In genomic region chr4:143324176-143324924, GRCm38 (mm10) we compare ENCODE assay signal across 16 mouse cellular contexts. TPM values are rescaled to one million over a fixed set of nuclear protein-coding genes. Genes with fewer than 3 reads are reported as not detected.
DNase-seq lines count a peak whose midpoint lies in the region; ATAC-seq and TF ChIP-seq lines count a peak whose summit lies in the region.
"Had no signal": no experiment of that assay in that cellular context is flagged by ENCODE, and none has a peak within 500 bp of the region (broad histone marks: within the 10 kb centered on the region; RNA-seq: fewer than 3 reads in every experiment).

No protein-coding gene starts in this region.

- peak overlapping the region; percentile 83 for H3K27ac ChIP-seq in hindbrain, embryonic 10.5 days
- H3K27ac ChIP-seq in hindbrain, postnatal 0 days: no peak overlapping the region
- H3K27ac ChIP-seq in embryonic facial prominence, embryonic 11.5 days (replicated peaks; ENCODE audit: low read depth, low read length): no peak overlapping the region
- H3K27ac ChIP-seq in hindbrain, embryonic 15.5 days (replicated peaks): no peak overlapping the region
- no peak overlapping the region for H3K27ac ChIP-seq in midbrain, embryonic 16.5 days (ENCODE audit: low read length)
- H3K27ac ChIP-seq: gastrocnemius, adult 2 months had no signal

- H3K4me3 ChIP-seq in hindbrain, embryonic 10.5 days: peak overlapping the region; percentile 41; the same call in 1 of the 2 replicates
- no peak overlapping the region for H3K4me3 ChIP-seq in hindbrain, postnatal 0 days (ENCODE audit: low read length)
- H3K4me3 ChIP-seq in embryonic facial prominence, embryonic 11.5 days (ENCODE audit: low read depth, low read length): no peak overlapping the region
- no peak overlapping the region for H3K4me3 ChIP-seq in hindbrain, embryonic 15.5 days
- no peak overlapping the region for H3K4me3 ChIP-seq in midbrain, embryonic 16.5 days (ENCODE audit: low read depth, low read length)

- 22% methylated on average over 9 of the region's 11 CpGs for WGBS in hindbrain, embryonic 10.5 days
- WGBS in hindbrain, postnatal 0 days: 19% methylated on average over 8 of the region's 11 CpGs
- WGBS in embryonic facial prominence, embryonic 11.5 days: 19% methylated on average over 9 of the region's 11 CpGs
- WGBS in hindbrain, embryonic 15.5 days: 14% methylated on average over 8 of the region's 11 CpGs
- WGBS in midbrain, embryonic 16.5 days: 17% methylated on average over 9 of the region's 11 CpGs

- ATAC-seq in hindbrain, postnatal 0 days: no peak
- peak; percentile 61; the same call in 1 of the 2 replicates for ATAC-seq in embryonic facial prominence, embryonic 11.5 days (replicated peaks; ENCODE audit: insufficient number of reproducible peaks, low FRiP score, low TSS enrichment, low read depth)
- ATAC-seq in hindbrain, embryonic 15.5 days (ENCODE audit: low FRiP score, low read depth): peak; percentile 45; the same call in 1 of the 2 replicates
- ATAC-seq in midbrain, embryonic 16.5 days: peak; percentile 12; the same call in 1 of the 2 replicates
- ATAC-seq: CD4-positive, CD25-positive, alpha-beta regulatory T cell, adult 4 months had no signal

- peaks cover 24% of the 10 kb centered on the region for H3K4me1 ChIP-seq in hindbrain, embryonic 10.5 days (replicated peaks)
- no peaks in the 10 kb centered on the region; the same call in 1 of the 2 replicates for H3K4me1 ChIP-seq in hindbrain, postnatal 0 days (ENCODE audit: insufficient read depth, low read length)
- no peaks in the 10 kb centered on the region for H3K4me1 ChIP-seq in embryonic facial prominence, embryonic 11.5 days (ENCODE audit: control insufficient read depth, insufficient read depth, low read length)
- peaks cover 12% of the 10 kb centered on the region for H3K4me1 ChIP-seq in hindbrain, embryonic 15.5 days (replicated peaks)
- peaks cover 8% of the 10 kb centered on the region; the same call in 1 of the 2 replicates for H3K4me1 ChIP-seq in midbrain, embryonic 16.5 days (ENCODE audit: control insufficient read depth, insufficient read depth, low read length)

- no peak overlapping the region; the same call in 1 of the 2 replicates for H3K4me2 ChIP-seq in hindbrain, postnatal 0 days (ENCODE audit: low read depth, low read length)
- H3K4me2 ChIP-seq in embryonic facial prominence, embryonic 11.5 days (ENCODE audit: low read depth, low read length): no peak overlapping the region
- peak overlapping the region; percentile 54 for H3K4me2 ChIP-seq in hindbrain, embryonic 15.5 days
- peak overlapping the region; percentile 45 for H3K4me2 ChIP-seq in midbrain, embryonic 16.5 days (ENCODE audit: low read length)

- TF ChIP-seq CTCF in hindbrain, postnatal 0 days (IDR thresholded peaks at IDR 0.05; ENCODE audit: low read depth): no peak

- no peaks in the 10 kb centered on the region for H3K9me3 ChIP-seq in hindbrain, embryonic 10.5 days
- H3K9me3 ChIP-seq in hindbrain, postnatal 0 days (ENCODE audit: low read length): no peaks in the 10 kb centered on the region
- no peaks in the 10 kb centered on the region for H3K9me3 ChIP-seq in embryonic facial prominence, embryonic 11.5 days (replicated peaks; ENCODE audit: control insufficient read depth, low read length)
- no peaks in the 10 kb centered on the region for H3K9me3 ChIP-seq in hindbrain, embryonic 15.5 days
- H3K9me3 ChIP-seq in midbrain, embryonic 16.5 days (replicated peaks; ENCODE audit: control insufficient read depth, low read length, poor library complexity, severe bottlenecking): no peaks in the 10 kb centered on the region

- H3K9ac ChIP-seq in hindbrain, postnatal 0 days (replicated peaks; ENCODE audit: low read length): no peak overlapping the region
- no peak overlapping the region for H3K9ac ChIP-seq in embryonic facial prominence, embryonic 11.5 days (replicated peaks; ENCODE audit: low read length)
- no peak overlapping the region for H3K9ac ChIP-seq in hindbrain, embryonic 15.5 days
- H3K9ac ChIP-seq in midbrain, embryonic 16.5 days (ENCODE audit: low read depth, low read length): no peak overlapping the region

- H3K27me3 ChIP-seq in hindbrain, embryonic 10.5 days (ENCODE audit: insufficient read depth, poor library complexity, severe bottlenecking): no peaks in the 10 kb centered on the region
- H3K27me3 ChIP-seq in hindbrain, postnatal 0 days (ENCODE audit: insufficient read depth, low read length): no peaks in the 10 kb centered on the region
- H3K27me3 ChIP-seq in embryonic facial prominence, embryonic 11.5 days (ENCODE audit: control insufficient read depth, insufficient read depth, low read length): no peaks in the 10 kb centered on the region
- no peaks in the 10 kb centered on the region for H3K27me3 ChIP-seq in hindbrain, embryonic 15.5 days
- H3K27me3 ChIP-seq in midbrain, embryonic 16.5 days (ENCODE audit: control insufficient read depth, insufficient read depth, low read depth, low read length): no peaks in the 10 kb centered on the region

- DNase-seq in hindbrain, embryonic 10.5 days (ENCODE audit: low spot score): peak; percentile 47
- DNase-seq in hindbrain, postnatal 0 days (ENCODE audit: low spot score): no peak
- peak; percentile 45 for DNase-seq in embryonic facial prominence, embryonic 11.5 days (ENCODE audit: low spot score)
- DNase-seq in urinary bladder, adult 18-20 months (ENCODE audit: low spot score in 2 of 2): no peak
- no peak for DNase-seq in adrenal gland, postnatal 10 days
- DNase-seq in left cerebral cortex, adult 11 months (ENCODE audit: low spot score): no peak
- DNase-seq: cerebellum, adult 2 months; gastrocnemius, adult 2 months; kidney, postnatal 10 days; right cerebral cortex, adult 18-20 months; thymus, postnatal 14 days had no signal

- H3K36me3 ChIP-seq in hindbrain, embryonic 10.5 days: peaks cover 7% of the 10 kb centered on the region; the same call in 1 of the 2 replicates
- H3K36me3 ChIP-seq in hindbrain, postnatal 0 days (ENCODE audit: insufficient read depth, low read length): no peaks in the 10 kb centered on the region
- H3K36me3 ChIP-seq in embryonic facial prominence, embryonic 11.5 days (replicated peaks; ENCODE audit: control insufficient read depth, insufficient read depth, low read depth, low read length): no peaks in the 10 kb centered on the region
- no peaks in the 10 kb centered on the region for H3K36me3 ChIP-seq in hindbrain, embryonic 15.5 days
- no peaks in the 10 kb centered on the region for H3K36me3 ChIP-seq in midbrain, embryonic 16.5 days (ENCODE audit: control insufficient read depth, insufficient read depth, low read length)

RNA-seq across cellular contexts. Expression of gene Pdpn, which starts 25.0 kb away (rescaled TPM):
- 85.2 and 113 TPM in 2 replicates for polyA plus RNA-seq in hindbrain, embryonic 10.5 days (2016; fragmentation: Nextera tagmentation; extraction: Ambion mirVana)
- total RNA-seq in hindbrain, postnatal 0 days (2014; rRNA removed): 31.8 and 56.8 TPM in 2 replicates
- polyA plus RNA-seq in hindbrain, postnatal 0 days (2015; fragmentation: Nextera tagmentation; extraction: Ambion mirVana): 45.5 and 51.4 TPM in 2 replicates
- 44.9 and 46.9 TPM in 2 replicates for polyA plus RNA-seq in embryonic facial prominence, embryonic 11.5 days (2014; fragmentation: Nextera tagmentation; extraction: Ambion mirVana)
- 53.3 and 55.1 TPM in 2 replicates for polyA plus RNA-seq in hindbrain, embryonic 15.5 days (2015; fragmentation: Nextera tagmentation; extraction: Ambion mirVana)
- 36.1 and 40.2 TPM in 2 replicates for polyA plus RNA-seq in midbrain, embryonic 16.5 days (2015; fragmentation: Nextera tagmentation; extraction: Ambion mirVana)
- total RNA-seq in adrenal gland, postnatal 10 days (2021): 10 to 100 TPM in 1 of 2 experiments, 1 to 10 TPM in 1; 9.3 to 11.1 TPM
- total RNA-seq: liver, adult 2 months; megakaryocyte-erythroid progenitor cell, adult 5-6 weeks had no signal
- polyA plus RNA-seq: CD4-positive, CD25-positive, alpha-beta regulatory T cell, adult 4 months had no signal

RNA-seq across cellular contexts. Expression of gene Lrrc38, which starts 25.2 kb away (rescaled TPM):
- polyA plus RNA-seq in hindbrain, embryonic 10.5 days (2016; fragmentation: Nextera tagmentation; extraction: Ambion mirVana): 0.14 and 0.18 TPM in 2 replicates
- total RNA-seq in hindbrain, postnatal 0 days (2014; rRNA removed): 0.29 and 0.63 TPM in 2 replicates
- 0.84 and 0.97 TPM in 2 replicates for polyA plus RNA-seq in hindbrain, postnatal 0 days (2015; fragmentation: Nextera tagmentation; extraction: Ambion mirVana)
- 0.11 and 0.14 TPM in 2 replicates for polyA plus RNA-seq in embryonic facial prominence, embryonic 11.5 days (2014; fragmentation: Nextera tagmentation; extraction: Ambion mirVana)
- 0.33 and 0.43 TPM in 2 replicates for polyA plus RNA-seq in hindbrain, embryonic 15.5 days (2015; fragmentation: Nextera tagmentation; extraction: Ambion mirVana)
- polyA plus RNA-seq in midbrain, embryonic 16.5 days (2015; fragmentation: Nextera tagmentation; extraction: Ambion mirVana): 0.40 and 0.52 TPM in 2 replicates
- under 1 TPM; 0.36 to 0.61 TPM for total RNA-seq in adrenal gland, postnatal 10 days (2021)
- total RNA-seq: liver, adult 2 months; megakaryocyte-erythroid progenitor cell, adult 5-6 weeks had no signal
- polyA plus RNA-seq: CD4-positive, CD25-positive, alpha-beta regulatory T cell, adult 4 months; liver, adult 2 months had no signal

Comparison
In these comparisons a context has a peak if more than half of its experiments do, and no peak if none do; other contexts are left out.
1. DNase-seq: peak in hindbrain, embryonic 10.5 days (single experiment) and embryonic facial prominence, embryonic 11.5 days (single experiment); none in hindbrain, postnatal 0 days (single experiment), urinary bladder, adult 18-20 months (0 of 2), adrenal gland, postnatal 10 days (single experiment) and left cerebral cortex, adult 11 months (single experiment).
2. H3K4me2 ChIP-seq: peak in hindbrain, embryonic 15.5 days (single experiment) and midbrain, embryonic 16.5 days (single experiment); none in hindbrain, postnatal 0 days (single experiment) and embryonic facial prominence, embryonic 11.5 days (single experiment).